Mouse (Mus musculus) bone marrow, adult 2 months (tissue): ENCODE results near the gene Qprt.

Experiments used
- CTCF ChIP-seq: fragments of 200-500 bp; IDR thresholded peaks from 2 replicates; pipeline ENCODE4 v1.5.1; 2011; ENCODE audit warnings: low read length, control low read depth; ENCODE audit not compliant: control insufficient read depth, insufficient read depth
- POLR2A ChIP-seq: fragments of 200-500 bp; IDR thresholded peaks from 2 replicates; pipeline ENCODE4 v1.6.1; 2011; ENCODE audit warnings: low read depth, mild to moderate bottlenecking, control low read depth, low read length, borderline replicate concordance; ENCODE audit not compliant: control insufficient read depth

DNA sequence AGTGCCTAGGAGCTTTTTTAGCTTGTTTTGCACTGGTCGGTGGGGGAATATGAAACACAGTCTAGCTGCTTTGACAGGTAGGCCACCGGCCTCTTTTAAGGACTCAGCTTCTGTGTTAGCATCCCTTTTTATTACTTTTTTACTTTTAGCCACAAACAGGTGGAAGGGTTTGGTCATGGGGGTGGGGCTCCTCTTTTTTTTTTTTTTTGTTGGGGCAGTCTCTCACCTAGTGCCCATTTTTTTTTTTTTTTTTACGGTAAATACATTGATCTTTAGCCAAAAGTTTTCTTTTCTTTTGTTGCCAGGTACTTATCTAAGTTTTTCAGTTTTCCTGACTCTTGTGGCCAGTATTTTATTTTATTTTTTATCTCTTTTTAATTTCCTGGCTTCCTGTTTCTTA is 33.9 kb downstream of the Qprt start:
- no peak for TF ChIP-seq POLR2A
- no peak for TF ChIP-seq CTCF
